Mouse (Mus musculus): Measurements from ENCODE around the gene Unc5a.

Gene Unc5a

GRCm38 (mm10) chr13:55002090-55002489, 52.9 kb downstream of the Unc5a start:
- DNase-seq (ENCODE audit: low read depth, low spot score), result no peak

GRCm38 (mm10) chr13:55004646-55005045, 55.4 kb downstream of the Unc5a start:
- no peak for DNase-seq (ENCODE audit: low read depth, low spot score)

GRCm38 (mm10) chr13:55005691-55006414, 56.6 kb downstream of the Unc5a start:
- no peak for DNase-seq (ENCODE audit: low read depth, low spot score)

- no peak for DNase-seq (ENCODE audit: low read depth, low spot score)
Measured at GRCm38 (mm10) chr13:55006415-55006742, 57.2 kb downstream of the Unc5a start.

GRCm38 (mm10) chr13:55008589-55008988, 59.4 kb downstream of the Unc5a start:
- DNase-seq (ENCODE audit: low read depth, low spot score), result no peak

- no peak for DNase-seq (ENCODE audit: low read depth, low spot score)
Measured at GRCm38 (mm10) chr13:55011103-55011502, 61.9 kb downstream of the Unc5a start.

GRCm38 (mm10) chr13:55011981-55012478, 62.8 kb downstream of the Unc5a start:
- DNase-seq (ENCODE audit: low read depth, low spot score), result no peak

GRCm38 (mm10) chr13:55013702-55014344, 64.6 kb downstream of the Unc5a start:
- no peak for DNase-seq (ENCODE audit: low read depth, low spot score)

- no peak for DNase-seq (ENCODE audit: low read depth, low spot score)
Measured at GRCm38 (mm10) chr13:55014451-55014850, 65.2 kb downstream of the Unc5a start.

GRCm38 (mm10) chr13:55017154-55017897, 68.1 kb downstream of the Unc5a start:
- no peak for DNase-seq (ENCODE audit: low read depth, low spot score)

GRCm38 (mm10) chr13:55017898-55018599, 68.8 kb downstream of the Unc5a start:
- DNase-seq (ENCODE audit: low read depth, low spot score), result no peak

- no peak for DNase-seq (ENCODE audit: low read depth, low spot score)
Measured at GRCm38 (mm10) chr13:55018700-55019099, 69.5 kb downstream of the Unc5a start.

GRCm38 (mm10) chr13:55019181-55019580, 70.0 kb downstream of the Unc5a start:
- DNase-seq (ENCODE audit: low read depth, low spot score), result no peak

- DNase-seq (ENCODE audit: low read depth, low spot score), result no peak
Measured at GRCm38 (mm10) chr13:55020051-55020450, 70.8 kb downstream of the Unc5a start.

- no peak for DNase-seq (ENCODE audit: low read depth, low spot score)
Measured at GRCm38 (mm10) chr13:55021194-55021779, 72.1 kb downstream of the Unc5a start, which contains the start of gene Hk3. Hk3 (minus strand) TSS chr13:55021385.

- DNase-seq (ENCODE audit: low read depth, low spot score), result no peak
Measured at GRCm38 (mm10) chr13:55022256-55022655, 73.0 kb downstream of the Unc5a start.

GRCm38 (mm10) chr13:55022715-55023114, 73.5 kb downstream of the Unc5a start:
- no peak for DNase-seq (ENCODE audit: low read depth, low spot score)

GRCm38 (mm10) chr13:55024215-55024614, 75.0 kb downstream of the Unc5a start:
- DNase-seq (ENCODE audit: low read depth, low spot score), result no peak

GRCm38 (mm10) chr13:55040016-55040415, 90.8 kb downstream of the Unc5a start:
- DNase-seq (ENCODE audit: low read depth, low spot score), result no peak

- DNase-seq (ENCODE audit: low read depth, low spot score), result no peak
Measured at GRCm38 (mm10) chr13:55047706-55048105, 98.5 kb downstream of the Unc5a start.

Measured in retina, postnatal 7 days (tissue).